ENCODE assay signal across 18 mouse cellular contexts in the genomic region with DNA sequence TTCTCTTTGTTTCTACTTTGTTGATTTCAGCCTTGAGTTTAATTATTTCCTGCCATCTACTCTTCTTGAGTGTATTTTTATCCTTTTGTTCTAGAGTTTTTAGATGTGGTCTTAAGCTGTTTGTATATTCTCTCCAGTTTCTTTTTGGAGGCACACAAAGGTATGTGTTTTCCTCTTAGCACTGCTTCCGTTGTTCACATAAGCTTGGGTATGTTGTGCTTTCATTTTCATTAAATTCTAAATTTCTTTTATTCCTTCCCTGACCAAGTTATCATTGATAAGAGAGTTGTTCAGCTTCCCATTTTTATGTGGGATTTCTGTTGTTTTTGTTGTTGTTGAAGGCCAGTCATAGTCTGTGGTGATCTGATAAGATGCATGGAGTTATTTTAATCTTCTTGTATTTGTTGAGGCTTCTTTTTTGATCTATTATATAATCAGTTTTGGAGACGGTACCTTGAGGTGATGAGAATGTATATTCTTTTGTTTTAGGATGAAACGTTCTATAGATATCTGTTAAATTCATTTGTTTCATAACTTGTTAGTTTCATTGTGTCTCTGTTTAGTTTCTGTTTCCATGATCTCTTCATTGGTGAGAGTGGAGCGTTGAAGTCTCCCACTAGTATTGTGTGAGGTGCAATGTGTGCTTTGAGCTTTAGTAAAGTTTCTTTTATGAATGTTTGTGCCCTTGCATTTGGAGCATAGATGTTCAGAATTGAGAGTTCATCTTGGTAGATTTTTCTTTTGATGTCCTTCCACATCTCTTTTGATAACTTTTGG. TPM values are rescaled to one million over a fixed set of nuclear protein-coding genes. Genes with fewer than 3 reads are reported as not detected.
"Had no signal": no experiment of that assay in that cellular context is flagged by ENCODE, and none has a peak within 500 bp of the region (broad histone marks: within the 10 kb centered on the region; RNA-seq: fewer than 3 reads in every experiment).

No protein-coding gene starts in this region.

- ATAC-seq: liver, postnatal 0 days; midbrain, embryonic 13.5 days; midbrain, embryonic 15.5 days had no signal

- DNase-seq: liver, embryonic 13.5 days; liver, postnatal 0 days; lung, embryonic 14.5 days; lung, postnatal 10 days; lung, postnatal 4 days; retina, postnatal 1 day; right cerebral cortex, adult 18-20 months; thymus, adult 18-20 months; thymus, postnatal 25 days had no signal

RNA-seq across cellular contexts. Expression of a gene that starts 8.1 kb away (rescaled TPM):
- total RNA-seq: midbrain, postnatal 0 days had no signal
- polyA plus RNA-seq: lung, embryonic 14.5 days; midbrain, embryonic 11.5 days; midbrain, embryonic 13.5 days; midbrain, postnatal 0 days; neural tube, embryonic 11.5 days; neural tube, embryonic 13.5 days; neural tube, embryonic 15.5 days had no signal

RNA-seq across cellular contexts. Expression of a gene that starts 30.7 kb away (rescaled TPM):
- total RNA-seq: midbrain, postnatal 0 days had no signal
- polyA plus RNA-seq: midbrain, embryonic 13.5 days; midbrain, postnatal 0 days had no signal

RNA-seq across cellular contexts. Expression of a gene that starts 50.5 kb away (rescaled TPM):
- total RNA-seq: midbrain, postnatal 0 days had no signal
- polyA plus RNA-seq: liver, embryonic 13.5 days; lung, embryonic 14.5 days; lung, embryonic 16.5 days; midbrain, embryonic 11.5 days; midbrain, embryonic 13.5 days; midbrain, embryonic 15.5 days; midbrain, postnatal 0 days; neural tube, embryonic 11.5 days; neural tube, embryonic 13.5 days; neural tube, embryonic 15.5 days; stomach, embryonic 14.5 days had no signal
